Mouse (Mus musculus) C3H10T1/2 (cell line): ENCODE measurements around the gene Lrrc74a. TPM values are rescaled to one million over a fixed set of nuclear protein-coding genes. Genes with fewer than 3 reads are reported as not detected.

Experiments
- polyA plus RNA-seq, 2 experiments: library from polyadenylated mRNA; unstranded; fragments of >200 nt; fragmentation: generic; extraction: Trizol; gene quantifications; one replicate each; pipeline ENCODE4 v1.2.1; 2012; ENCODE audit warnings: missing spikeins in 2 of 2

Lrrc74a gene
- polyA plus RNA-seq = not detected

DNA sequence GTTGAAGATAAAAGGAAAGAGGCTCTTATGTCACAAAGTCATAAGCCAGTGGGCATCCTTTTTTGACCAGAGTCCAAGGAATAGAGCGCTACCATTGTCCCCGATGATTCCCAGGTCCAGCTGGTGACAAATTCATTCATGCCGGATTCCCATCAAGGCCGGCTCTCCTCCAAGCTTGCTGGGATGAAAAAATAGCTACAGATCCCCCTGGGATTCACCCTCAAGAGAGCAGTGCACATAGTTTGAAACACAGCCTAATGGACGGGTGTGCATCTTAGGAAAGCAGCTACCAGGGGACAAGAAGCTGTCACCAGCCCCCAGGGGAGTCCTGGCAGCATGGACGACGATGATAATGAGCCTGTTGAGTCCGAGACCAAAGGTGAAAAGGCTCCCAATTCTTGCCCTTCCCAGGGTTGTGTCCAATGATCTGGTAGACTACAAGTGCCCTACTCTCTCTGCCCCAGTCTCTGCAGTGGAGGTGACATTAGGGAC lies at the start of gene Lrrc74a:
Lrrc74a (plus strand) TSS at position 51 of the 492 bp plus-strand sequence.

DNA sequence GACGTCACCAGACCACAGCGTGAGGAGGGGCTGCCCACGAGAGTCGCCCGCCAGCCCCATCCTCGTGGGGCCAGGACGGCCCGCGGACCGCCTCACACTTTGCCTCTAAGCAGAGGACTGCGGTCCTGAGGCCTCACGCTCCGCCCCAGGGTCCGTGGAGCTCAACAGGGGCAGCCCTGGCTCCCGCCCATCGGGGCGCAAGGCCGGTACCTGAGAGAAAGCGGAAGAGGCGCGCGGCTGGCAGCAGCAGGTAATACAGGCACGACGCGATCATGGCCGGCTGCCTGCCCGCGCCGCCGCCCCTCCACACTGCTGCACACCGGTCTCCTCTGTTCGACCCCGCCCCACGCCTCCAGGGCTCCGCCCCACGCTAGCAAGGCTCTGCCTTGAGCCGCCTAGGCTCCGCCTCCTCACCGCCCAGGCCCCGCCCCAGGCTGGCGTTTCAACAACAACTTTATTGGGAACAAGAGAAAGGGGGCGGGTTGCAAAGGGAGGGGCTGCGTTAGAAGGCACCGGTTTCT lies 8.0 kb upstream of the Lrrc74a start, which contains the start of gene Angel1:
Angel1 (minus strand) TSS at position 341 of the 521 bp plus-strand sequence.

Other genes with a start within 250 kb of the Lrrc74a start
- under 1 TPM; 0.02 to 0.05 TPM for gene Vash1, start 55.7 kb upstream of the Lrrc74a start, polyA plus RNA-seq
- 1 to 10 TPM in 1 of 2 experiments, under 1 TPM in 1; 0.75 to 2.0 TPM for gene Angel1, start 7.9 kb upstream of the Lrrc74a start, polyA plus RNA-seq
- 10 to 100 TPM in 1 of 2 experiments, 1 to 10 TPM in 1; 6.7 to 21.2 TPM for gene Irf2bpl, start 150.4 kb downstream of the Lrrc74a start, polyA plus RNA-seq
- gene Cipc, start 212.7 kb downstream of the Lrrc74a start, polyA plus RNA-seq = 1 to 10 TPM; 1.2 to 6.9 TPM